Mouse (Mus musculus) adipocyte (in vitro differentiated cells): Measurements from ENCODE around the gene Rrn3.
A peak's percentile ranks its signal among the peaks of the same experiment; 100 is the strongest.
"Not testable (repeated sequence)": the region's sequence is repeated elsewhere in the genome, so short reads cannot be mapped to it uniquely, and the experiment has no call there.

ENCODE experiments used
- DNase-seq: peaks from one replicate; pipeline ENCODE4 v3.0.0-alpha.2; 2016; ENCODE audit warnings: low spot score

Rrn3 gene

DNA sequence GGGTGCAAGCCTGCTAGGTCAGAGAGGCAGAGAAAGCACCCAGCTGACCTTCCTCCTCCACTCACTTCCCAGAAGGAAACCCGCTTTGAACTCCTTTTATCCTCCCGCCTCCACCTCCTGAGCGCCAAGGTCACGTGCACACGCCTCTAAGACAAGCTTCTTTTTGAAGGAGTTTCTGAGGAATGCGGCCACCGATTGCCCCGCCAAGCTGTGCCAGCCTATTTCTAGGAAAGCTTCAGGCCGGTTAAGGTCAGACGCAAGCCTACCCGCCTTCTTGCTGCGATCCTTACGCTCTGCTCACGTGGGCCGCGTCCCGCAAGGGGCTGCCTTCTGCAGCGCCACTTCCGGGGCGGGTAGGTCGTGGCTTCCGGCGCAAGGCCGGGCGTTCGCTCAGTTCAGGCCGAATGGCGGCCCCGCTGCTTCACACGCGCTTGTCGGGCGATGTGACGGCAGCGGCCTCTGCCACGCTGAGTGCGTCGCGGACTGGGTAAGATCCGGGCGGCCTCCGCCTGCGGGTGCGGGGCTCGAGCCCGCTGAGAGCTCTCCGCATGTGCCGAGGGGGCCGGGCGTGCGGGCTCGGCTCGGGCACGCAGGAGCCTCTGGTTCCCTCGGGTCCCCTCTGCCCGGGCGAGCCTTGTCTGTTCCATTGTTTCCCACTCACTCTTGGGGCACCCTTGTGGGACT is at the start of gene Rrn3:
Gene Rrn3, plus strand, starts transcription at position 356 of the 684 bp plus-strand sequence.
- DNase-seq, result peak; percentile 93

DNA sequence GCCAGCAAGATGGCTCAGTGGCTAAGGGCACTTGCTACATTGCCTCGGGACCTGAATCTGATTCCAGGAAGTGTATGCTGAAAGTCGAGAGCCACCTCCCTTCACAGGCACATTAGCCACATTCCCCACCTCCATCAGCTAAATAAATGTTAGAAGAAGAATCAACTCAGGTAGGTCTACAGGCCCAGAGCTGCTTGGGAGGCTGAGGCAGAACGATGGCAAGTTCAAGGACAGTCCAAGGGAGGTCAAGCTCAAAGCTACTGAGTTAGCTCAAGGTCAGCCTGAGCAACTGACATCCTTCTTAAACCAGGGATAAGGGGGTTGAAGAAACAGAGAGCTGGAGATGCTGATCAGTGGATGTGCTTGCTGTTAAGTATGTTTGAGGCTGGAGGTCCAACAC is 47.7 kb upstream of the Rrn3 start:
- no peak for DNase-seq

DNA sequence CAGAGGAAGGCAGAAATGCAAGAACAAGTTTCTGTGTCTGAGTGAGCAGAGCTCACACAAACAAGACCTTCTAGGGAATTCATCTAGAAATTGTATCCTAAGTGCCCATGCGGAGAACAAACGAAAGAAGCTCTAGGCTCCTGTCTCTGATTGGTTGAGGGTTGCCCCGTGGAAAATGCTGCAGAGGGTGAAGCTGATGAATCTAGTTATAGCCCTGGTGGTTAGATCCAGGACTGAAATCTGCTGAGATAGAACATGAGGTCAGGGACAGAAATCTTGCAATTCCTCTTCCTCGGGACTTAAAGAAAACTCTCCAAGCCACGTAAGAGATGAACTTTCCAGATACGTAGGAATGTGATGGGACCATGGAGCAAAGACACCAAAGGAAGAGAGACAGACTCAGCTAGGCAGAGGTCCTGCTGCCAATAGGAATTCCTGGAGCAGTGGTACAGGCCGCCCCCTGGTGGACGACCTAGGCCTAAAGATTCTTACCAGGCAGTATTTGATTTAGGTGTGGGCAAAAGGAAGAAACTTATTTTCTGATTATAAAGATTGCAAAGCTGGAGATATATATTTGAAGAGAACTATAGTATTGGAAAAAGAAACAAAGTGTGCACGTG is 46.9 kb upstream of the Rrn3 start:
- peak; percentile 87 for DNase-seq

DNA sequence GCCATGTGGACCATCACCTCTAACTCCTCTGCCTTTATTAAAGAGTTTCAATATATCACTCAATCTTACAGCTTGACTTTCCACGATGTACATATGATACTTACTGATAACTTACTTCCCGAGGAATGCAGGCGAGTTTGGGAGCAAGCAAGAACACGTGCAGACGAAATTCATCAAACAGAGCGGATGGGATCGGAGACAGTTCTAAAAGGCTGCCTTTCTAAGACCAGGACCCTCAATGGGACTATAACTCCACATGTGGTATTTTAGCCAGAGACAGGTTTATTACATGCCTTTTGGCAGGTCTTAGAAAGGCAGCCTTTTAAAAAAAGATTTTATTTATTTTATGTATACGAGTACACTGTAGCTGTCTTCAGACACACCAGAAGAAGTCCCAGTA is 44.5 kb upstream of the Rrn3 start:
- DNase-seq, result no peak

DNA sequence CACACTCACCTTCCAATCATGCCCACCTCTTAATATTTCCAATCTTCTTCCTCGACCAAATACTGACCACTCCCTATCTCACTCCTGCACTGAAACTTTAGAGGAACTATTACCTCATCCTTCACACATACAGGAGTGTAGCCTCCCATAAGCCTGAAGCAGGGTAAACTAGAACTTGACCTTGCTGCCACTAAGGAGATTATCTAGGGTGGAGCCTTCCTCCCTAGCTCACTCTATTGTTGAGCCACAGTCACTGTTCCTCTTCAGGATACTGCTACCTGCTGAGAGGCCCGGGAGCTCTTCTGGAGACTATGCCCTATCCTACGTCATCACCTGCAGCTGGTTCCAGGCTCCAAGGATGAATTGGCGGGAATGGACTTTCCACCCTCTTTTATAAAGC is 41.5 kb upstream of the Rrn3 start:
- not testable (repeated sequence) for DNase-seq

DNA sequence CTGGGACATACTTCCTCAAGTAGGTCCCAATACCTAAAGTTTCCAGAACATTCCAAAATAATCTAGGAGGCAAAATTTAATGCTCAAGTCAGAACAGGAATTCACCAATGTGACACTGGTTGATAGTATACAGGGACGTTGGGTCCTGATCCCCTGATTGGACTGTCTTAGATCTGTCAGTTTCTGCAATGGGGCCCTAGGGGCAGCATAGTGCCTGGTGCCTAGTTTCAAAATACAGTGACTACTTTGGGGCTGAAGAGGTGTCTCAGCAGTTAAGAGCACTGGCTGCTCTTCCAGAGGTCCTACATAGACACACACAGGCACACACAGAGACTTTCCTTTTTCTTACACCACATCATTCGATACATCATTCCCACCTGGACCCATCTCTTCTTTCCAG is 39.7 kb upstream of the Rrn3 start:
- no peak for DNase-seq

DNA sequence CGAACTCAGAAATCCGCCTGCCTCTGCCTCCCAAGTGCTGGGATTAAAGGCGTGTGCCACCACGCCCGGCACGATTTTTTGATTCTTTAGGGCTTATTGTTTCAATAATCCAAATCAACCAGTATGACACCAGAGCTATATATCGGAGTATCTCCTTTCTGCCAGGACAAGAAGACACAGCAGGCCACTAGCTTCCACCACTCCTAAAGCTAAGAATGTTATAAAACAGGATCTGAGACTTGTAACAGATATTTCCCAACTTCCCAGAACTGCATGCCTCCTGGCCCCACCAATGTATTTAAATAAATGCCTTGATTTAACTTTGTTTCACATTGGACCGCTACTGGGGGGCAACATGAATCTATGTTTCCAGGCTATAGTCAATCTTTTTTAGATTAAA is 32.8 kb upstream of the Rrn3 start:
- DNase-seq, result no peak

DNA sequence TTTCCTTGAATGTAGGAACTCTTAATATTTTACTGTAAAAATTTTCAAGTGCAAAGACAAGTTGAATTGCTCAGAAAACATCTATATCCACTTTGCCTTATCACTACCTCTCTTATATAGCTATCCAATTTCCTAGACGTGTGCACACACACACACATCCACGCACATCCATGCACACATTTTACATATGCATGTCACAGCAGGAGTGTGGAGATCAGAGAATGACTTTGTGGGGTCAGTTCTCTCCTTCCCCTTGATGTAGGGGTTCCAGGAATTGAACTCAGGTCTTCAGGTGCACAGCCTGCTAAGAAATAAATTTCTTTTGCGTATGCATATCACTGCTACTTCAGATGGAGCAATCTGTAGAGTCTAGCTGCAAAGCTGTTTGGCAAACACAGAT is 32.4 kb upstream of the Rrn3 start:
- DNase-seq, result no peak

DNA sequence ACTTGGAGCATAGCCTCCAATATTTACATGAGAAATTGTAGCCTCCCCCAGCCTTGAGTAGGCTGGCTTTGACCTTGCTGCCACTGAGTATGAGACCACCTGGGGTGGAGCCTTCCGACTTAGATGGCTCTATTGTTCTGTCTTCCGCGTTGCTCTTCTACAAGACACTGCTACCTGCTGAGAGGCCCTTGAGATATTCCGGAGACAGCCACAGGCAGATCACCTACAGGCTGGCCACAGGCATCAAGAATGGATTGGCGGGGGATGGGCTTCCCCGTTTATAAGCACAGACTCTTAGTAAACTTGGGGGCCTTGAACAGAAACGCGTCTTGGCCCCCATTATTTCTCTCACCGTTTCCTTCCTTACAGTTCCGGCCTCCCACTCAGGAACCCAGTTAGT is 31.7 kb upstream of the Rrn3 start:
- DNase-seq, result not testable (repeated sequence)

DNA sequence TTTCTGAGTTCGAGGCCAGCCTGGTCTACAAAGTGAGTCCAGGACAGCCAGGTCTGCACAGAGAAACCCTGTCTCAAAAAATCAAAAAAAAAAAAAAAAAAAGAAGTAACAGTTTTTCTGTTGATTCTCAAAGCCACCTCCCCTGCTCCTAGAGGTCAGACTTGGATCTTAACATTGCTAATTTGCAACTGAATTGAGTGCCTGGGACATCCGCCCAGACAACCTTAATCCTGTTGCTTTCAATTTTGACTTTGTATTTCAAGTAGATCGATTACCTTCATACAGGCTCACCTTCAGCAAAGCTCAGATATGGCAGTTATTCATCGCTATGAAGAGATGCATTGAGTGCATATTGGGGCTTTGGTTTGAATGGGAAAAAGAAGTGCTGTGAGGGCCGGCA is 31.2 kb upstream of the Rrn3 start:
- no peak for DNase-seq

DNA sequence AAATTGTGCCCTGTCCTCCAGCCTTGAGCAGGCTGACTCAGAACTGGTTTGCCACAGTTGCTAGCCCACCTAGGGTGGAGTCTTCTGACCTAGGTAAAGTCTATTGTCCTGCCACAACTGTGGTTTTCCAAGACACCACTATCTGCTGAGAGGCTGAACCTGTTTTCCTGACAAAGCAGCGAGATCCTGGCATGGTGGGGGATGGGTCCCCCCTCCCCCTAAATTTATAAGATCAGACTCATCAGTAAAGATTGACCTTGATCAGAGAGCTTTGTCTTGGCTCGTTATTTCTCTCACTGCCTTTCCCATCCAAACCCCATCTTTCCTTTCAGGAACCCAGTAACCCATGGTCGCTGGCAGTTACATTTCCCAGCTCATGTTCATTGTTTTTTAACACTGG is 30.5 kb upstream of the Rrn3 start:
- DNase-seq, result no peak

DNA sequence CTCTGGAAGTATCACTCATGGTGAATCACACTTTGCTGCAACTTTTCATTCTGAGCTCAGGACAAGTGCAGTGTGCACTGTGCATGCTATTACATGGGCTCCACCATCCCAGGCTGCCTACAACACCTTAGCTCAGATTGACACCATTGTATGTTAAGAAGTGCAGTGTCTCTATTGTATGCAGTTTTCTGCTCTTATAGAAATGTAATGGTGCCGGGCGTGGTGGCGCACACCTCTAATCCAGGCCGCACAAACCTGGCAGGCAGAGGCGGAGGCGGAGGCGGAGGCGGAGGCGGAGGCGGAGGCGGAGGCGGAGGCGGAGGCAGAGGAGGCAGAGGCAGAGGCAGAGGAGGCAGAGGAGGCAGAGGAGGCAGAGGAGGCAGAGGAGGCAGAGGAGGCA is 29.9 kb upstream of the Rrn3 start:
- no peak for DNase-seq

DNA sequence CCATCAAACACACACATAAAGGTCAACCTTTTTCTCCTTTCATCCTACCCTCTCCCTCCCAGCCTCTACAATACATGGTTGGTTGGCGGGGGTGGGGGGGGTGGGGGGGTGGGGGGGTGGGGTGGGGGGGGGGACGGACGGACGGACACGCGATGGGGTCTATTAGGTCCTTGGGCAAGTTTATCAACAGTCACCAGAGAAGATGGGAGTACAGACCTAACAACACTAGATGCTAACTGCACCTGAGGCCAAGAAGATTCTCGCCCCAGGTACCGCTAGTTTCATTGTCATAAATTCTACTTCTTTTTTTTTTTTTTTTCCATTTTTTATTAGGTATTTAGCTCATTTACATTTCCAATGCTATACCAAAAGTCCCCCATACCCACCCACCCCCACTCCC is 26.5 kb upstream of the Rrn3 start:
- DNase-seq, result no peak

DNA sequence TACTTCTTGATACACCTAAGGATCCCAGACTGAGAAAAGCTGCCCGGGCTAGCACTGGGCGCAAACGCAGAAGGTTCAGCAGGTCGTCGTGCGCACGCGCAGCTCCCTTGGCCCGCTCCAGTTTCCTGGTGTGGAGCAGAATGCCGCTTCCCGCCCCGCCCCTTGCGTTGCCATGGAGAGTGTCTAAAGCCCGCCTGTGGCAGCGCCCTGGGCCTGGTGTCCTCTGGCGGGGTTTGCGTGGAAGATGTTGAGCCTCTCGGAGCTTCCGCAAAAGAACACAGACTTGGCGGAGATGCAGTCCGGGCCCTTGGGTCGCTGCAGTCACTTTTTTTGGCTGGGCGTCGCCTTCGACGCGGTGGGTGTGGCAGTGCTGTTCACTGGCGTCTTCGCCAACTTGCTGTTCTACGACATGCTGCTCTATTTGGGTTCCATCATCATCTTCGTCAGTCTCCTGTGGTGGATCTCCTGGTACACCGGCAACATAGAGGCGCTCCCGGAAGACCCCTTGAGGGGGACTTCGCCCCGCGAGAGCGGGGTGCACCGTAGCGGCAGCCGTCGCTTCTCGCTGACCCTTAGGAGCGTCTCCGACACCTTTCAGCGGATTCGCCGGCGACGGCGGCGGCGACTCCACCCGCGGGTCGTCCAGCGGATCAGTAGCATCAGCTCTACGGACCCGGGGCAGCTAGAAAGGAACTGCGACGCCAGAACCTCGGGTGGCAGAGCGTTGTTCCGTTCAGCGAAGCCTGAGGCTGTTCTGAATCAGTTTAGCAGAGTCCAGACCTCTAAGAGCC is 25.9 kb upstream of the Rrn3 start:
- DNase-seq, result no peak

DNA sequence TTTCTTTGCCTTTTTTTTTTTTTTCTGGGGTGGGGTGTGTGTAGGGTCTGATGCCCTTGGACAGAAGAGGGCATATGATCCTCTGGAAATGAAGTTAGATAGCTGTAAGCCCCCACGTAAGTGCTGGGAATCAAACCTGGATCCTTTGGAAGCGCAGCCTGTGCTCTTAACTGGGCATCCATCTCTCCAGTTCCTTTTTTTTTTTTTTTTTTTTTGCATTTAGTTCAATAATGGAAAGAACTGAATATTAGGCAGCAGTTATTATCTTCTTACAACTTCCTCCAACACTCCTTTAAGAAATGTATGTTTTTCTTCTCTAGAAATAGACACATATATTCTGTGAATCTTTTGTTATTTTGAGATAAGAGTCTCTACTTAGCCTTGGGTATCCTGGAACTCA is 22.7 kb upstream of the Rrn3 start:
- no peak for DNase-seq

DNA sequence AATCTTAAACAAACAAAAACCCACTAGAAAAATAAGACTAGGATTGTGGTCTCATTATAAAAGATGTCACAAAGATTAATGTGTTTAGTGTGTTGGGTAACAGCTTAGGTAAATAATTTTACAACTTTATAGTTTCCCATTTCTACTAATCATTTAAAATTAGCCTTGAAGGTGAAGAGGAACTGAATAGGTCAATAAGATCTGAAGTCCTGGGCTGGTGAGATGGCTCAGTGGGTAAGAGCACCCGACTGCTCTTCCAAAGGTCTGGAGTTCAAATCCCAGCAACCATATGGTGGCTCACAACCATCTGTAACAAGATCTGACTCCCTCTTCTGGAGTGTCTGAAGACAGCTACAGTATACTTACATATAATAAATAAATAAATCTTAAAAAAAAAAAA is 17.7 kb upstream of the Rrn3 start:
- not testable (repeated sequence) for DNase-seq

DNA sequence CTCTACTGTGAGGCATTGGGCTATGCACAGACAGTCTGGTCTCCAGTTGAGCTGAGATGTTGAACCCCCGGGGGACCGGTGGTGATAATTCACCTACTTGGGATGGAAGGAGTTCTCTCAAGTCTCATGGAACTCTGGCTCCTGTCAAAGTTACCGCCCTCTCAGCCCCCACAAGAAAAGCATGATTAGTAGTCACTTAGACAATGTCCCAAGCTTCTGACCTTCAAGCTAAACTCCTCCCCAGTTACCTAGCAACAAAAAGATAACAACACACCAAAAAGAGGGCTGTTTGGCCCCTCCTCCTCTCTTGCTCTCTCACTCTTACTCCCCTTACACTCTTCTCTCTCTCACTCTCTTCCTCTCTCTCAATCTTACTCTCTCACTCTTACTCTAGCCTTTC is 16.0 kb upstream of the Rrn3 start:
- DNase-seq, result no peak

DNA sequence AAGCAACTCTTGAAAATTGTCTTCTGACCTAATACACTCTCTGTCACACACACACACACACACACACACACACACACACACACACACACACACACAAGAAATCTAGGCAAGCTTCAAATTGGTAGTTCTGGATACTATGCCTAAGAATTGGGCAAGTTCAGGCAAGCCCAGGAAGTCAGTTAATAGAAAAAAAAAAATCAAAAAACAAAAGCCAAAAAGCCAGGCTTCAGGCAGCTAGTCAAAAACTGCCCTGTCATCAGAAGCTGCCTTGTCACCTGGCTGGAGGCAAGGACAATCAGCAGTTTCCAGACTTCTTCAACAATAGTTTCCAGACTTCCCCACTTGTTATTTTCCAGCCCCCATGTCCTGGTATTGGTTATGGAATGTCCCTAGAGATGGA is 14.1 kb upstream of the Rrn3 start:
- DNase-seq, result peak; percentile 72

DNA sequence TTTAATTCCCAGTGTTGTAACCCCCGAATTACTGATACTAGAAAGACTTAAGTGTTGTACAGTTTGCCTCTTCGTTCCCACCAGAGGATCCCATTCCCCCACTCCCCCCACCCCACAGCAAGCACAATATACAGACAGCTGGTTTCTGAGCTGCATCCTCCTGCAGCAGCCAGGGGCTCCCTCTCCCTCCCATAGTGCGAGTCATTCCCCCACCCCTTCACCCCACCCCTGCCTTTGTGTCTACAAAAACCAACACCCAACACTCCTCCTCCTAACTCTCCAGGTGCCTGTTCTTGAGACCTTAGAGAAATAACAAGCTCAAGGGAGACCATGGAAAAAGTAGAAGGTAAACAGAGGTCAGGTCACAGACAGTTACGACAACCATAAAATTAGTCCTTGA is 8.9 kb upstream of the Rrn3 start:
- not testable (repeated sequence) for DNase-seq

DNA sequence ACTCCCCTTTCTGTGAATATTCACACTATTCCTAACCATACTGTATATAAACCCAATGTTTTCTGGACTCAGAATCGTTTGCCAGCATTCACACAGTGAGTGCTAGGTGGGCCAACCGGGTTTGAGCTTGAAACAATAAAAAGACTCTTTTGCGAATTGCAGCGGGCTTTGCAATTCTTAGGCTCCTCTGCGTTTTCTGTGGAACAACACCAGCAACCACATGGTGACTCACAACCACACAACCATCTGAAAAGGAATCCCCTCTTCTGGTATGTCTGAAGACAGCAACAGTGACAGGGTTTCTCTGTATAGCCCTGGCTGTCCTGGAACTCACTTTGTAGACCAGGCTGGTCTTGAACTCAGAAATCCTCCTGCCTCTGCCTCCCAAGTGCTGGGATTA is 8.5 kb upstream of the Rrn3 start:
- not testable (repeated sequence) for DNase-seq

DNA sequence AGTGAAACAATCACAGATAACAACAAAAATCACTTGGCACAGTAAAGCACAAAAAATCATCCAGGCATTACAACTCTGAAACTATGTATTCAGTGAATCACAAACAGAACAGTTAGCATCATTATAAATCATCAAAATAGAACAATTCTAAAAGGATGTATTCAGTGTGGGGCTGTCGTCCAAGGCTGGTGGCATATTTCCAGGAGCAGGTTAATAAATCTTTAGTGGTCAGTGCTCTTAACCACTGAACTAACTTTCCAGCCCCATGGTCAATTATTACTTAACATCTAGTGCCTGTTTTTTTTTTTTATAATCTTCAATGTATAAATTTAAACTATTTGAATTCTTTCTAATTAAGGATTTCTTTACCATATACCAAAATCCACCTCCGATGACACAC is 6.5 kb upstream of the Rrn3 start:
- peak; percentile 67 for DNase-seq

DNA sequence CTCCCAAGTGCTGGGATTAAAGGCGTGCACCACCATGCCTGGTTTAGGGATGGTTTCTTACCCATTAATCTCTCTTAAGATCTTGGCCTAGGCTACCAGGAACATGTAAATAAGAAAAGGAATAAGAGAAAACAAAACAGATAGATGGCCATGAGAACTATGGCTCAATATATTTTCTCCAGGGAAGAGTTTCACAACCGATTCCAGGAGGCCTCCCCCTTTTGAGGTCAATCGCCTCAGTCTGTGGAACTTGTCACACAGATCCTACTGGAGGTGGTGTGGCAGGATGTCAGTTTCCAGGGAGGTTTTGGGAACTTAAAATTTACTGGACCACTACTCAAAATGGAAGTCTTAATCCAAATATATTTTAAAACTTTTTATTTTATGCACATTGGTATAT is 5.9 kb upstream of the Rrn3 start:
- peak; percentile 70 for DNase-seq

DNA sequence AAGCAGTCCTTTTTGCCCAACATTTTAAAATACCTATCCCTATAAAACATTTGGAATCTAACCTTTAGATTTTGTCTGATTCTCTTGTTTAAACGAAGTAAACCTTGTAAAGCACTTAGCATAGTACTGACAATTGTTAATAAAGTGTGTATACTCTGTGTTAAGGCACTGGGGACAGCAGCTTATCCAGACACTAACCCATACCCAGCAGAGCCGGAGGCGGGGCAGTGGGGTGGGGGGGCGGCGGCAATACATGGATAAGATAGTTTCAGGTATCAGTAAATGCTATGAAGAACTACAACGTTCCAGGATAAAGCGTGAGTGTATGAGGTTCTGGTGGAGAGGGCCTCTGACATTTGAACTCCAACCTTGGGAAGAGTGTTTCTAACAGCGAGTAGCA is 708 bp downstream of the Rrn3 start:
- DNase-seq, result peak; percentile 23
